Mouse (Mus musculus): Measurements from ENCODE around the gene Kctd2. TPM values are rescaled to one million over a fixed set of nuclear protein-coding genes. Genes with fewer than 3 reads are reported as not detected.
"Not testable (repeated sequence)": the region's sequence is repeated elsewhere in the genome, so short reads cannot be mapped to it uniquely, and the experiment has no call there.

Gene Kctd2
- polyA plus RNA-seq, 1 experiment from 2014 or later: 5.7 TPM

DNA sequence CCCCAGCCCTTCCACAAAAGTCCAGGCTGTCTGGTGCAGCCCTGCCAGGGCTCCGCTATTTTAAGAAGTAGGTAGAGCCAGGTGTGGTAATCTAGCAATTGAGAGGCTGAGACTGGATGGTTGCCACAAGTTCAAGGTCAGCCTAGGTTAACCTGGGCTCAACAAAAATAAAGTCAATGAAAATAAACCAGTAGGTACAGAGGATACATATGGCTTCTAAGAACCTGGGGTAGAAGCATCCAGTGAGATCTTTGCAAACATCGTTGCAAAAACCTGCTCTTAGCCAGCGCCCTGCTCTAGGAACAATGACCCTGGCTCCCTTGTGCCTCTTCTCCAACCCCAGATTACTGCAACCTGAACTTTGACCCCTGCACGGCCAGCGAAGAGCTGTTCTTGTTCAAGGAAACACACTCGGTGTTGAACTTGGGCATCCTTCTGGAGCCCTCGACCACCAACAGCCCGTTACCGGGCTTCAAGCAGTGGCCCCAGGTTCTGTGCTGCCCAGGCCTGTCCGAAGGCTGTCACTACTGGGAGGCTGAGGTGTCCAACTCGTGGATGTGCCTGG, 27.5 kb downstream of the Kctd2 start:
- Histone ChIP-seq H3K9me3 (ENCODE audit: control insufficient read depth, low read length) (no peaks in the 10 kb centered on the region), H3K27me3 (replicated peaks; ENCODE audit: control insufficient read depth, insufficient read depth, low read length) (no peaks in the 10 kb centered on the region; the same call in 1 of the 2 replicates), H3K4me2 (ENCODE audit: low read length) (no peak overlapping the region), H3K9ac (ENCODE audit: low read depth, low read length) (no peak overlapping the region), H3K4me1 (ENCODE audit: control insufficient read depth, insufficient read depth, low read depth, low read length) (no peaks in the 10 kb centered on the region), H3K27ac (ENCODE audit: low read depth, low read length) (no peak overlapping the region), H3K36me3 (ENCODE audit: control insufficient read depth, insufficient read depth, low read length) (no peaks in the 10 kb centered on the region), H3K4me3 (ENCODE audit: low read length) (no peak overlapping the region)
- no peak for ATAC-seq
- WGBS: 87% methylated on average over 11 of the region's 11 CpGs

DNA sequence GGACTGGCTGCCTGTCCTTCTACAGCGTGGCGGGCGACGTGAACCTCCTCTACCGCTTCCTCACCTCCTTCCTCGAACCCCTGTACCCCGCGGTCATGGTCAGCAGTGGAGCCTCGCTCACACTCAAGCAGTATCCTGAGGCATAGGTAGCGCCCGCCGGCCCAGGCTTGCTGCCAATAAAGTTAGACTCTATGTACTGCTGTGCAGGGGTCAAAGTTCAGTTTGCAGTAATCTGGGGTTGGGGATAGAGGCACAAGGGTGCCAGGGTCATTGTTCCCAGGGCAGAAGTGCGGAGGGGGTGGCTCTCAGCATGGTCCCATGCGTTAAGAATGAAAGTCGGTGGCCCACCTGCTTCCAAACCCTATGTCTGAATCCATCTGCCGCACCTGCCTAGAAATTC, 28.1 kb downstream of the Kctd2 start:
- ATAC-seq: no peak
- H3K36me3 ChIP-seq (ENCODE audit: control insufficient read depth, insufficient read depth, low read length): no peaks in the 10 kb centered on the region
- H3K9me3 ChIP-seq (ENCODE audit: control insufficient read depth, low read length): no peaks in the 10 kb centered on the region
- H3K4me1 ChIP-seq (ENCODE audit: control insufficient read depth, insufficient read depth, low read depth, low read length): no peaks in the 10 kb centered on the region
- no peak overlapping the region for H3K9ac ChIP-seq (ENCODE audit: low read depth, low read length)
- H3K4me3 ChIP-seq (ENCODE audit: low read length): no peak overlapping the region
- no peak overlapping the region for H3K27ac ChIP-seq (ENCODE audit: low read depth, low read length)
- WGBS: 85% methylated on average over 16 of the region's 16 CpGs
- H3K27me3 ChIP-seq (replicated peaks; ENCODE audit: control insufficient read depth, insufficient read depth, low read length): no peaks in the 10 kb centered on the region; the same call in 1 of the 2 replicates
- no peak overlapping the region for H3K4me2 ChIP-seq (ENCODE audit: low read length)

DNA sequence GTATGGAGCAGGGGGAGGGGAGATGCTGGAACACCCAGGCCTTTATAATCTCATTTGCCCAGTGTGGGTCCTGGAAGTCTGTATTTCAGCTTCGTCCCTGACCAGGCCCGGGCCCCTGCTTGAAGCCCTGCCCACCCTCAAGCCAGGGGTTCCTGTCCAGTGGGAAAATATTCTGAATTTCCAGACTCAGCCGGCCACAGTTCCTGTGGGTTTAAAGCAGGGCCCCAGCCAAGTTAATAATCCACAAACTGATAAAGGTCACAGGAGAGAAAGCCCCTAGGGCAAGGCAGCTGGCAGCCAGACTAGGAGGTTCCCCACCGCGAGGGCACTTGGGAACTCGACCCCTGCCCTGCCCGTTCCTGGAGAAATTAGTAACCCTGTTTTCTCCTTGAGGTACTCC, 29.1 kb downstream of the Kctd2 start:
- Histone ChIP-seq H3K4me3 (ENCODE audit: low read length) (no peak overlapping the region), H3K36me3 (ENCODE audit: control insufficient read depth, insufficient read depth, low read length) (no peaks in the 10 kb centered on the region), H3K9ac (ENCODE audit: low read depth, low read length) (no peak overlapping the region), H3K4me2 (ENCODE audit: low read length) (no peak overlapping the region), H3K27ac (ENCODE audit: low read depth, low read length) (no peak overlapping the region), H3K4me1 (ENCODE audit: control insufficient read depth, insufficient read depth, low read depth, low read length) (no peaks in the 10 kb centered on the region), H3K9me3 (ENCODE audit: control insufficient read depth, low read length) (no peaks in the 10 kb centered on the region), H3K27me3 (replicated peaks; ENCODE audit: control insufficient read depth, insufficient read depth, low read length) (no peaks in the 10 kb centered on the region; the same call in 1 of the 2 replicates)
- 66% methylated on average over 7 of the region's 7 CpGs for WGBS
- no peak for ATAC-seq

GRCm38 (mm10) chr11:115450176-115450575, 30.2 kb downstream of the Kctd2 start:
- no peak overlapping the region for H3K27ac ChIP-seq (ENCODE audit: low read depth, low read length)
- H3K9me3 ChIP-seq (ENCODE audit: control insufficient read depth, low read length): no peaks in the 10 kb centered on the region
- no peak for ATAC-seq
- no peak overlapping the region for H3K4me3 ChIP-seq (ENCODE audit: low read length)
- no peaks in the 10 kb centered on the region for H3K36me3 ChIP-seq (ENCODE audit: control insufficient read depth, insufficient read depth, low read length)
- H3K4me2 ChIP-seq (ENCODE audit: low read length): no peak overlapping the region
- H3K27me3 ChIP-seq (replicated peaks; ENCODE audit: control insufficient read depth, insufficient read depth, low read length): no peaks in the 10 kb centered on the region; the same call in 1 of the 2 replicates
- no peaks in the 10 kb centered on the region for H3K4me1 ChIP-seq (ENCODE audit: control insufficient read depth, insufficient read depth, low read depth, low read length)
- WGBS: 92% methylated on average over 7 of the region's 7 CpGs
- no peak overlapping the region for H3K9ac ChIP-seq (ENCODE audit: low read depth, low read length)

- H3K4me1 ChIP-seq (ENCODE audit: control insufficient read depth, insufficient read depth, low read depth, low read length): no peaks in the 10 kb centered on the region
- H3K27me3 ChIP-seq (replicated peaks; ENCODE audit: control insufficient read depth, insufficient read depth, low read length): no peaks in the 10 kb centered on the region; the same call in 1 of the 2 replicates
- no peaks in the 10 kb centered on the region for H3K36me3 ChIP-seq (ENCODE audit: control insufficient read depth, insufficient read depth, low read length)
- 85% methylated on average over 8 of the region's 8 CpGs for WGBS
- no peak for ATAC-seq
- H3K4me2 ChIP-seq (ENCODE audit: low read length): no peak overlapping the region
- H3K4me3 ChIP-seq (ENCODE audit: low read length): no peak overlapping the region
- H3K9me3 ChIP-seq (ENCODE audit: control insufficient read depth, low read length): peaks cover 2% of the 10 kb centered on the region; the same call in 1 of the 2 replicates
- H3K9ac ChIP-seq (ENCODE audit: low read depth, low read length): no peak overlapping the region
- no peak overlapping the region for H3K27ac ChIP-seq (ENCODE audit: low read depth, low read length)
These were observed 31.9 kb downstream of the Kctd2 start for GRCm38 (mm10) chr11:115451781-115452241.

- peaks cover 2% of the 10 kb centered on the region; the same call in 1 of the 2 replicates for H3K9me3 ChIP-seq (ENCODE audit: control insufficient read depth, low read length)
- no peaks in the 10 kb centered on the region; the same call in 1 of the 2 replicates for H3K27me3 ChIP-seq (replicated peaks; ENCODE audit: control insufficient read depth, insufficient read depth, low read length)
- WGBS: 83% methylated on average over 7 of the region's 7 CpGs
- no peak overlapping the region for H3K4me2 ChIP-seq (ENCODE audit: low read length)
- no peaks in the 10 kb centered on the region for H3K36me3 ChIP-seq (ENCODE audit: control insufficient read depth, insufficient read depth, low read length)
- no peaks in the 10 kb centered on the region for H3K4me1 ChIP-seq (ENCODE audit: control insufficient read depth, insufficient read depth, low read depth, low read length)
- no peak overlapping the region for H3K27ac ChIP-seq (ENCODE audit: low read depth, low read length)
- no peak overlapping the region for H3K4me3 ChIP-seq (ENCODE audit: low read length)
- no peak for ATAC-seq
- H3K9ac ChIP-seq (ENCODE audit: low read depth, low read length): no peak overlapping the region
These were observed 32.4 kb downstream of the Kctd2 start for GRCm38 (mm10) chr11:115452281-115452860.

GRCm38 (mm10) chr11:115453306-115453705, 33.4 kb downstream of the Kctd2 start:
- Histone ChIP-seq H3K36me3 (ENCODE audit: control insufficient read depth, insufficient read depth, low read length) (no peaks in the 10 kb centered on the region), H3K9me3 (ENCODE audit: control insufficient read depth, low read length) (peaks cover 2% of the 10 kb centered on the region; the same call in 1 of the 2 replicates), H3K4me1 (ENCODE audit: control insufficient read depth, insufficient read depth, low read depth, low read length) (no peaks in the 10 kb centered on the region), H3K9ac (ENCODE audit: low read depth, low read length) (no peak overlapping the region), H3K4me2 (ENCODE audit: low read length) (no peak overlapping the region), H3K27ac (ENCODE audit: low read depth, low read length) (no peak overlapping the region), H3K4me3 (ENCODE audit: low read length) (no peak overlapping the region), H3K27me3 (replicated peaks; ENCODE audit: control insufficient read depth, insufficient read depth, low read length) (no peaks in the 10 kb centered on the region; the same call in 1 of the 2 replicates)
- ATAC-seq: no peak
- 76% methylated on average over 4 of the region's 4 CpGs for WGBS

GRCm38 (mm10) chr11:115454822-115455221, 34.9 kb downstream of the Kctd2 start:
- not testable (repeated sequence) for ATAC-seq; H3K9ac ChIP-seq (ENCODE audit: low read depth, low read length); H3K9me3 ChIP-seq (ENCODE audit: control insufficient read depth, low read length); H3K36me3 ChIP-seq (ENCODE audit: control insufficient read depth, insufficient read depth, low read length); H3K4me2 ChIP-seq (ENCODE audit: low read length); H3K4me3 ChIP-seq (ENCODE audit: low read length); H3K4me1 ChIP-seq (ENCODE audit: control insufficient read depth, insufficient read depth, low read depth, low read length); H3K27me3 ChIP-seq (replicated peaks; ENCODE audit: control insufficient read depth, insufficient read depth, low read length); H3K27ac ChIP-seq (ENCODE audit: low read depth, low read length)
- WGBS: 93% methylated on average over 6 of the region's 6 CpGs

- H3K9me3 ChIP-seq (ENCODE audit: control insufficient read depth, low read length): peaks cover 2% of the 10 kb centered on the region; the same call in 1 of the 2 replicates
- no peaks in the 10 kb centered on the region for H3K36me3 ChIP-seq (ENCODE audit: control insufficient read depth, insufficient read depth, low read length)
- no peak overlapping the region for H3K9ac ChIP-seq (ENCODE audit: low read depth, low read length)
- no peak for ATAC-seq
- no peak overlapping the region for H3K4me3 ChIP-seq (ENCODE audit: low read length)
- 86% methylated on average over 15 of the region's 15 CpGs for WGBS
- no peaks in the 10 kb centered on the region; the same call in 1 of the 2 replicates for H3K27me3 ChIP-seq (replicated peaks; ENCODE audit: control insufficient read depth, insufficient read depth, low read length)
- H3K4me2 ChIP-seq (ENCODE audit: low read length): no peak overlapping the region
- no peaks in the 10 kb centered on the region for H3K4me1 ChIP-seq (ENCODE audit: control insufficient read depth, insufficient read depth, low read depth, low read length)
- H3K27ac ChIP-seq (ENCODE audit: low read depth, low read length): no peak overlapping the region
These were observed 35.7 kb downstream of the Kctd2 start for GRCm38 (mm10) chr11:115455619-115456018.
